Mouse (Mus musculus): ENCODE data around the gene Gria3. TPM values are rescaled to one million over a fixed set of nuclear protein-coding genes. Genes with fewer than 3 reads are reported as not detected.
A peak's percentile ranks its signal among the peaks of the same experiment; 100 is the strongest.

Gene Gria3
- polyA plus RNA-seq (2015; fragmentation: Nextera tagmentation; extraction: Ambion mirVana): 6.1 and 7.2 TPM in 2 replicates

GRCm38 (mm10) chrX:41400058-41400904 lies at the start of gene Gria3:
Gria3 (plus strand) TSS chrX:41400854.
- Histone ChIP-seq H3K9me3 (replicated peaks) (no peaks in the 10 kb centered on the region), H3K4me1 (no peaks in the 10 kb centered on the region), H3K4me2 (replicated peaks) (peak within 1 kb of the TSS; percentile 56), H3K4me3 (replicated peaks) (peak within 1 kb of the TSS; percentile 44), H3K36me3 (no peaks in the 10 kb centered on the region), H3K27me3 (peaks cover 4% of the 10 kb centered on the region; the same call in 1 of the 2 replicates), H3K27ac (replicated peaks) (peak within 1 kb of the TSS; percentile 28; the same call in 1 of the 2 replicates), H3K9ac (peak within 1 kb of the TSS; percentile 9; the same call in 1 of the 2 replicates)
- no peak for ATAC-seq (ENCODE audit: insufficient number of reproducible peaks, low FRiP score, low TSS enrichment, low read depth)
- 14% methylated on average over 21 of the region's 21 CpGs for WGBS

DNA sequence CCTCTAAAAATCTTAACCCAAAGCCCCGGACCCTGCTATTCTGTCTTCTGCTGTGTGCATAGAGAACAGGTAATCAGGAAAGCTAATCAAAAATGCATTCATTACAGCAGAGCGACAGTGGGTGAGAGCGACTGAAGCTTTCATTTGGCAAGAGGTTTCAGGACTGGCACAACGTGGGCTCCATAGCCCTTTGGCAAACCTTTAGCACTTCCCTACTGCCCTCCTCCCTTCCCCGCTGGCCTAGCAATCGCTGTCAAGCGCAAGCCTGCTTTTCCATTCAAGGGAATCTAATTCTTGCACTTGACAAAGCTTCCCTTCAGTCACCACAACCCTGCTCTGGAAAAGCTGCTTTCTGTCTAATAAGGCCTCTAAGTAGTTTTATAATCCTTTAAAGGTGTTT lies 13.6 kb upstream of the Gria3 start:
- Histone ChIP-seq H3K4me2 (replicated peaks) (no peak overlapping the region), H3K9ac (no peak overlapping the region), H3K4me3 (replicated peaks) (no peak overlapping the region), H3K27me3 (no peaks in the 10 kb centered on the region), H3K9me3 (replicated peaks) (no peaks in the 10 kb centered on the region), H3K4me1 (no peaks in the 10 kb centered on the region), H3K27ac (replicated peaks) (no peak overlapping the region), H3K36me3 (no peaks in the 10 kb centered on the region)
- ATAC-seq (ENCODE audit: insufficient number of reproducible peaks, low FRiP score, low TSS enrichment, low read depth): no peak
- 56% methylated on average over 7 of the region's 7 CpGs for WGBS

DNA sequence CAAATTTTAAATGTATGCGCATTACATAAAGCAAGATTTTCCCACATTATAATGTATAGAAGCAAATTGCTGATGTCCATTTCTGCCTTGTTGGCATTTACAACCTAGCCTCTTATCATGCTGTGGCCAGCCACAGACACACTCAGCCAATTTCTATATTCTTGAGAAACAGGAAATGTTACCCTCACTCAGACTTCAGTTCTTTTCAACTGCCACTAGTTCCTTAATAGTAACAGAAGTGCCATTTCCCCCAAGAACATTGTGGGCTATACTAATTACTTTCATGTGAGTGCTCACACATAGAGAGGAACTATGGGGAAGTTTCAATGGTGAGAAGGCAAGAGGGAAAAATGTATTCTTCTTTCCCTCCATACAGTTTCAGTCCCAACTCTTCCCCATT lies 11.6 kb upstream of the Gria3 start:
- Histone ChIP-seq H3K27me3 (no peaks in the 10 kb centered on the region), H3K27ac (replicated peaks) (no peak overlapping the region), H3K9ac (no peak overlapping the region), H3K4me2 (replicated peaks) (no peak overlapping the region), H3K4me3 (replicated peaks) (no peak overlapping the region), H3K4me1 (no peaks in the 10 kb centered on the region), H3K36me3 (no peaks in the 10 kb centered on the region), H3K9me3 (replicated peaks) (no peaks in the 10 kb centered on the region)
- no peak for ATAC-seq (ENCODE audit: insufficient number of reproducible peaks, low FRiP score, low TSS enrichment, low read depth)
- 100% methylated on average over 1 of the region's 1 CpGs for WGBS

DNA sequence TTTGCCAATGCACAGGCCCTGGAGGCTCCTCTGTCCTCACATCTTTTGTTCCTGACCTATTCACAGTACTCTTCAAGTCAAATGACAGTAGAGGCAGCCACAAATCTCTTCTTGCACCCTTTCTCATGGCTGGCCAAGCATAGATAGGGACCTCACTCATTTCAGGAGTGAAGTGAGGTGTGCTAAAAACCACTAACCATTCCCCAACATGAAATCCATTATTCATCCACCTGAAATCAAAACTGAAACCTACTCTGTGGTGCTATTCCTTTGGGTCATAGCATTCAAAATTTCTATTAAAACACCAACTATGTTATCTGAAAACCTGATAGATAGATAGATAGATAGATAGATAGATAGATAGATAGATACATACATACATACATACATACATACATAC lies 2.2 kb upstream of the Gria3 start:
- no peaks in the 10 kb centered on the region for H3K9me3 ChIP-seq (replicated peaks)

DNA sequence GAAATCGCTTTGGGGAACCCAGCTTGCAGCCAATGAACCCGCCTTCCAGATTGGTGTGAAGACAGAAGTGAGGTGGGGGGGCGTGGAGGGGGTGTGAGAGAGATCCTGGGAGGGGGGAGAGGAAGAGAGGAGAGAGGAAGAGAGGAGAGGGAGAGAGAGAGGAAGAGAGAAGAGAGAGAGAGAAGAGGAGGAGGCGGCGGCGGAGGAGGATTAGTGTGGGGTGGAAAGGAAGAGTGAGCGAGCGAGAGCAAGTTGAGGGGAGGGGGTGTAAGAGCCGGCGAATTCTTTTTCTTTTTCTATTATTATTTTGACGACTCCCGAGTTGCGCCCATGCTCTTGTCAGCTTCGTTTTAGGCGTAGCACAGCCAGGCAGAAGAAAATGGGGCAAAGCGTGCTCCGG lies 532 bp downstream of the Gria3 start:
- H3K9me3 ChIP-seq (replicated peaks): no peaks in the 10 kb centered on the region
- peak overlapping the region; percentile 9; the same call in 1 of the 2 replicates for H3K9ac ChIP-seq
- H3K4me2 ChIP-seq (replicated peaks): peak overlapping the region; percentile 56
- H3K36me3 ChIP-seq: no peaks in the 10 kb centered on the region
- peaks cover 4% of the 10 kb centered on the region; the same call in 1 of the 2 replicates for H3K27me3 ChIP-seq
- H3K4me1 ChIP-seq: no peaks in the 10 kb centered on the region
- no peak for ATAC-seq (ENCODE audit: insufficient number of reproducible peaks, low FRiP score, low TSS enrichment, low read depth)
- H3K27ac ChIP-seq (replicated peaks): peak overlapping the region; percentile 28; the same call in 1 of the 2 replicates
- WGBS: 13% methylated on average over 13 of the region's 17 CpGs
- peak overlapping the region; percentile 44 for H3K4me3 ChIP-seq (replicated peaks)

More for the DNA sequence above, 2.2 kb upstream of the Gria3 start:
- no peaks in the 10 kb centered on the region for H3K4me1 ChIP-seq
- H3K27me3 ChIP-seq: peaks cover 4% of the 10 kb centered on the region; the same call in 1 of the 2 replicates
- no peak overlapping the region for H3K27ac ChIP-seq (replicated peaks)
- no peak for ATAC-seq (ENCODE audit: insufficient number of reproducible peaks, low FRiP score, low TSS enrichment, low read depth)
- H3K9ac ChIP-seq: no peak overlapping the region
- H3K36me3 ChIP-seq: no peaks in the 10 kb centered on the region
- no peak overlapping the region for H3K4me2 ChIP-seq (replicated peaks)
- no peak overlapping the region for H3K4me3 ChIP-seq (replicated peaks)

DNA sequence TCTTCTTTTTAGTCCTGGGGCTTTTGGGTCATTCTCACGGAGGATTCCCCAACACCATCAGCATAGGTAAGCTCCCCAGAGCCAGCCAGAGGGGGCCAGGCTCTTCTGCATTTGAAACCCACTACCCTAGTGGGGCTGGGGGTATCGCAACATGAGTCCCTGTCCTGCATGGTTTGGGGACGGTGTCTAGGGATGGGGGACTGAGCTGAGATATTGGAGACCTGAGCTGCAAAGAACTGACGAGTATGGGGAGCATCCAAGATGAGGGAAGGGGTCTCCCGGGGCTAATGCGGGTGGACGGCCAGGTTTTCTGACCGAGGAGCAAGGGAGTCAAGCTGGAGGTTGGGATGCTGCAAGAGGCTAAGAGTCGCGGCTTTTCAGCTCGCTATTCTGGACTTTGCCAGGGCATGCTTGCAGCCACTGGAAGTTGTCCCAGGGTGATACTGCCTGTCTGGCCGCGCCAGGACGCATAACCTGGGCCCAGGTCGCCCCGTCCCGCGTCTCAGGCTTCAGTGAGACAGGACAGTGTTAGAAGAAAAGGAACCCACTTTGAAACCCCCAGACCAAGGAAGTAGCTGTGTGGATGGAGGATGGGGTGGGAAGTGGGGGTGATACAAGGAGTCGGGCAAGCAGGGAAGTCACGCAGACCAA lies 1.1 kb downstream of the Gria3 start:
- Histone ChIP-seq H3K27me3 (peaks cover 4% of the 10 kb centered on the region; the same call in 1 of the 2 replicates), H3K4me3 (replicated peaks) (peak overlapping the region; percentile 44), H3K4me1 (no peaks in the 10 kb centered on the region), H3K27ac (replicated peaks) (peak overlapping the region; percentile 28; the same call in 1 of the 2 replicates), H3K36me3 (no peaks in the 10 kb centered on the region), H3K4me2 (replicated peaks) (peak overlapping the region; percentile 56), H3K9me3 (replicated peaks) (no peaks in the 10 kb centered on the region), H3K9ac (peak overlapping the region; percentile 9; the same call in 1 of the 2 replicates)
- ATAC-seq (ENCODE audit: insufficient number of reproducible peaks, low FRiP score, low TSS enrichment, low read depth): no peak
- WGBS: 16% methylated on average over 20 of the region's 20 CpGs

DNA sequence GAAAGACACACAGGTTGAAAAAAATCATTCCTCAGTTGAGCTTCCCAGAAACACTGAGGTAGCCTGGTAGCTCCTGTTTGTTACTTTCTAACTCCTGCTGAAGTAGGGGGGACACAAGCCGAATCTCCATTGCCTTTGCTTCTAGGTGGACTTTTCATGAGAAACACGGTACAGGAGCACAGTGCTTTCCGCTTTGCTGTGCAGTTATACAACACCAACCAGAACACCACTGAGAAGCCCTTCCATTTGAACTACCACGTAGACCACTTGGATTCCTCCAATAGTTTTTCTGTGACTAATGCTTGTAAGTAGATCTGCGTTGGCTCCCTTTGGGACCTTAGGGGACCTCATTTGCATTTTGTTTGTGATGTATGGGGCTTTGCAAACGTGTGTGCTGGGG lies 2.0 kb downstream of the Gria3 start:
- 22% methylated on average over 6 of the region's 6 CpGs for WGBS
- H3K4me1 ChIP-seq: no peaks in the 10 kb centered on the region
- H3K9ac ChIP-seq: no peak overlapping the region
- H3K4me2 ChIP-seq (replicated peaks): peak overlapping the region; percentile 56
- no peaks in the 10 kb centered on the region for H3K36me3 ChIP-seq
- ATAC-seq (ENCODE audit: insufficient number of reproducible peaks, low FRiP score, low TSS enrichment, low read depth): no peak
- peak overlapping the region; percentile 44 for H3K4me3 ChIP-seq (replicated peaks)
- H3K9me3 ChIP-seq (replicated peaks): no peaks in the 10 kb centered on the region
- peaks cover 4% of the 10 kb centered on the region; the same call in 1 of the 2 replicates for H3K27me3 ChIP-seq
- H3K27ac ChIP-seq (replicated peaks): no peak overlapping the region

DNA sequence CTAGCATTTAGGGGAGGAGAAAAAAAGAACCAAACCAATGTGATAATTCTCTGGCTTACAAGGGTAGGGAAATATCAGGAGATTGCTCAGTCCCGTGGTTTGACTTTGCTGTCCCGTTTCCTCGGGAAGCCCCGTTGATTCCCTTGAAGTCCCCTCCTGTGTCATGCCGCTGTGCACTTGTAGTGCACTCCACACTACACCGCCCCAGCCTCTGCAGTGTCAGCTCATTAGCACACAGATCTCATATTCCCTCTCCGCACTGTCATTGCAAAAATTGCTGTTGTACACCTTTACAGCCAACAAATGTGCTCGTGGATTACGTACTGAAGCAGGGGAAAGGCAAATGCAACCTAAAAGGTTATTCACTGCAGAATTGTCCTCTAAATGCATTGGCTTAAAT lies 5.6 kb downstream of the Gria3 start:
- H3K4me3 ChIP-seq (replicated peaks): no peak overlapping the region
- no peak overlapping the region for H3K9ac ChIP-seq
- ATAC-seq (ENCODE audit: insufficient number of reproducible peaks, low FRiP score, low TSS enrichment, low read depth): no peak
- H3K27me3 ChIP-seq: peaks cover 4% of the 10 kb centered on the region; the same call in 1 of the 2 replicates
- no peaks in the 10 kb centered on the region for H3K9me3 ChIP-seq (replicated peaks)
- no peak overlapping the region for H3K27ac ChIP-seq (replicated peaks)
- WGBS: 41% methylated on average over 9 of the region's 9 CpGs
- H3K4me1 ChIP-seq: no peaks in the 10 kb centered on the region
- no peak overlapping the region for H3K4me2 ChIP-seq (replicated peaks)
- H3K36me3 ChIP-seq: no peaks in the 10 kb centered on the region

GRCm38 (mm10) chrX:41409791-41410190 lies 9.1 kb downstream of the Gria3 start:
- Histone ChIP-seq H3K9me3 (replicated peaks) (no peaks in the 10 kb centered on the region), H3K4me2 (replicated peaks) (no peak overlapping the region), H3K36me3 (no peaks in the 10 kb centered on the region), H3K27me3 (no peaks in the 10 kb centered on the region), H3K4me1 (no peaks in the 10 kb centered on the region), H3K27ac (replicated peaks) (no peak overlapping the region), H3K4me3 (replicated peaks) (no peak overlapping the region), H3K9ac (no peak overlapping the region)
- 33% methylated on average over 1 of the region's 1 CpGs for WGBS
- ATAC-seq (ENCODE audit: insufficient number of reproducible peaks, low FRiP score, low TSS enrichment, low read depth): no peak

DNA sequence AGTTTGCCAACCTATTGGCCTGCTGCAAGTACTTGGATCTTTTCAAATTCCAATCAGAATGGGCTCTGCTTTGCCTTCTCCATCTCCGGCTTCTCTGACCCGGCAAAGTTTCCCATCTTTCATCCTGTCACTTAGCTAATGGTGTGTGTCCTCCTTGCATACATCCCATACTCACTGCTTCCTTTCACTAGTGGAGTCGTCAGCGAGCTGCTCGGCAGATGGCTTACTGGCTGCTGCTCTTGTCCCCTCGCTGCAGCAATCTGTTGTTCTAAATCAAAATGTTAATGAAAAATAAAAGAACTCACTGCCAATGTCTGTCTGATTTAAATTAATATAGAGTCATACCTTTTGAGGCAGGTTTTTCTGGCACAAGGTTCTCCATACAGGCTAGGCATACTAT lies 25.0 kb downstream of the Gria3 start:
- Histone ChIP-seq H3K4me2 (replicated peaks) (no peak overlapping the region), H3K9ac (no peak overlapping the region), H3K27me3 (no peaks in the 10 kb centered on the region), H3K4me3 (replicated peaks) (no peak overlapping the region), H3K36me3 (no peaks in the 10 kb centered on the region), H3K27ac (replicated peaks) (no peak overlapping the region), H3K9me3 (replicated peaks) (no peaks in the 10 kb centered on the region), H3K4me1 (no peaks in the 10 kb centered on the region)
- no peak for ATAC-seq (ENCODE audit: insufficient number of reproducible peaks, low FRiP score, low TSS enrichment, low read depth)
- WGBS: 81% methylated on average over 6 of the region's 6 CpGs

- no peaks in the 10 kb centered on the region for H3K27me3 ChIP-seq
- no peak for ATAC-seq (ENCODE audit: insufficient number of reproducible peaks, low FRiP score, low TSS enrichment, low read depth)
- WGBS: 57% methylated on average over 5 of the region's 5 CpGs
- H3K4me2 ChIP-seq (replicated peaks): no peak overlapping the region
- H3K27ac ChIP-seq (replicated peaks): no peak overlapping the region
- H3K4me3 ChIP-seq (replicated peaks): no peak overlapping the region
- H3K9ac ChIP-seq: no peak overlapping the region
- H3K4me1 ChIP-seq: no peaks in the 10 kb centered on the region
- H3K9me3 ChIP-seq (replicated peaks): no peaks in the 10 kb centered on the region
- no peaks in the 10 kb centered on the region for H3K36me3 ChIP-seq
Measured at GRCm38 (mm10) chrX:41428011-41428410, 27.4 kb downstream of the Gria3 start.
